Mouse (Mus musculus): ENCODE data around the gene Dkk3. TPM values are rescaled to one million over a fixed set of nuclear protein-coding genes. Genes with fewer than 3 reads are reported as not detected.

Gene Dkk3
- polyA plus RNA-seq (2015; fragmentation: Nextera tagmentation; extraction: Ambion mirVana): 30.3 and 32.8 TPM in 2 replicates

GRCm38 (mm10) chr7:112158942-112159341 is at the start of gene Dkk3:
Gene Dkk3, minus strand, starts transcription at chr7:112159057.
- Histone ChIP-seq H3K4me3 (peak within 1 kb of the TSS; percentile 45), H3K27me3 (0 out of 2 replicates have a peak, but pooled peaks cover 8% of the 10 kb centered on the region), H3K4me2 (peak within 1 kb of the TSS; percentile 59), H3K27ac (replicated peaks) (peak within 1 kb of the TSS; percentile 40; the same call in 1 of the 2 replicates), H3K9ac (peak within 1 kb of the TSS; percentile 35), H3K4me1 (replicated peaks) (peaks cover 28% of the 10 kb centered on the region), H3K9me3 (no peaks in the 10 kb centered on the region), H3K36me3 (no peaks in the 10 kb centered on the region)
- WGBS: 4% methylated on average over 21 of the region's 21 CpGs
- 0 out of 2 replicates have a peak, but pooled peaks have one; percentile 46 for ATAC-seq (ENCODE audit: low FRiP score, low read depth)

- no peaks in the 10 kb centered on the region for H3K9me3 ChIP-seq
- no peaks in the 10 kb centered on the region for H3K27me3 ChIP-seq
- no peak overlapping the region for H3K27ac ChIP-seq (replicated peaks)
- H3K4me2 ChIP-seq: no peak overlapping the region
- 93% methylated on average over 6 of the region's 6 CpGs for WGBS
- no peak overlapping the region for H3K4me3 ChIP-seq
- H3K4me1 ChIP-seq (replicated peaks): peaks cover 4% of the 10 kb centered on the region; the same call in 1 of the 2 replicates
- no peaks in the 10 kb centered on the region for H3K36me3 ChIP-seq
- no peak for ATAC-seq (ENCODE audit: low FRiP score, low read depth)
- H3K9ac ChIP-seq: no peak overlapping the region
These were observed 48.9 kb upstream of the Dkk3 start for GRCm38 (mm10) chr7:112207717-112208116.

DNA sequence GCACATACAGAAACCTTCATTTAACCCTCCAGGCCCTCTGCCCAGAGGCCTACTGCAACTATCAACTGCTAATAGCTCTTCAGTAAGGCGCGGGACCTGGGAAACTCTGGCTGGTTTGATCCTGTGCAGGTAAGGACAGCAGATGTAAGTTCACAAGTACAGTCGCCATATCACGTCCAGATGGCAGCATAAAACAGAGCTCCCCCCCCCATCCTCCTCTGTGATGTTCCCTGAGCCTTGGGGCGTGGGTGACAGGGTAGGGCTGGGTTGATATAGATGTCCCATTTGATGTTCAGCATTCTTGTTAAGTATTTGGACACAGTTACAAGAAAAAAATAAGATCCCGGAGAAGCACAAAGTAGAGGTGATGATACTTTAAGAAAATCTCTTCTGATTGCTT is 46.7 kb upstream of the Dkk3 start:
- 95% methylated on average over 6 of the region's 6 CpGs for WGBS
- peaks cover 4% of the 10 kb centered on the region; the same call in 1 of the 2 replicates for H3K4me1 ChIP-seq (replicated peaks)
- no peak overlapping the region for H3K9ac ChIP-seq
- no peaks in the 10 kb centered on the region for H3K27me3 ChIP-seq
- no peak for ATAC-seq (ENCODE audit: low FRiP score, low read depth)
- no peaks in the 10 kb centered on the region for H3K9me3 ChIP-seq
- no peaks in the 10 kb centered on the region for H3K36me3 ChIP-seq
- H3K27ac ChIP-seq (replicated peaks): no peak overlapping the region
- H3K4me2 ChIP-seq: no peak overlapping the region
- H3K4me3 ChIP-seq: no peak overlapping the region

DNA sequence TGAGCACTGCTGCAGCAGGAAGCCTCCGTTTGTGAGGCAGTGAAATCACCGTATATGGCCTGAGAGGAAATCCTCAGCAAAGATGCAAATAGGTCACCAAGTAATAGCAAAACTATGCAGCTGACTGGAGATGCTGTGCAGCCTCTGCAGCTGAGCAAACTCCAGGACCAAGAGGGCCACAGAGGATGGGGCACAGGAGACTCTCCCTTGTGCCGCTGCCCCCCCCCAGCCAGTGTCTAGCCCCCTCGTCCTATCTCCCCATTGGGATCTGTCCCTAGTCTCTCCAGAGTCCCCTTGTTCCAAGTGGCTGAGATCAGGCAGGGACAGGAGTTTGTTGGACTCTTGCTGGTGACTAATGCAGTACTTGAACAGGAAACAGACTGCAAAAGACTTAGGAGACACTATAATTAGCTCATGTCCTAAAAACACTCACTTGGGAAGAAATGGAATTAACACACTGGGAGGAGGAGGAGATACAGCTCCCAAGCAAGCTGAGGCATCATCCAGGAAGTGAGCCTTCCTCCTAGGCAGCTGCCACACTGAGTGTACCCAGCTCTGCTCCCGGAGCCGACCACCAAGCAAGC is 45.6 kb upstream of the Dkk3 start:
- no peak overlapping the region for H3K27ac ChIP-seq (replicated peaks)
- WGBS: 65% methylated on average over 6 of the region's 6 CpGs
- H3K36me3 ChIP-seq: no peaks in the 10 kb centered on the region
- H3K4me3 ChIP-seq: no peak overlapping the region
- H3K9me3 ChIP-seq: no peaks in the 10 kb centered on the region
- no peak overlapping the region for H3K4me2 ChIP-seq
- no peak overlapping the region for H3K9ac ChIP-seq
- no peaks in the 10 kb centered on the region for H3K27me3 ChIP-seq
- H3K4me1 ChIP-seq (replicated peaks): peaks cover 4% of the 10 kb centered on the region; the same call in 1 of the 2 replicates
- no peak for ATAC-seq (ENCODE audit: low FRiP score, low read depth)

DNA sequence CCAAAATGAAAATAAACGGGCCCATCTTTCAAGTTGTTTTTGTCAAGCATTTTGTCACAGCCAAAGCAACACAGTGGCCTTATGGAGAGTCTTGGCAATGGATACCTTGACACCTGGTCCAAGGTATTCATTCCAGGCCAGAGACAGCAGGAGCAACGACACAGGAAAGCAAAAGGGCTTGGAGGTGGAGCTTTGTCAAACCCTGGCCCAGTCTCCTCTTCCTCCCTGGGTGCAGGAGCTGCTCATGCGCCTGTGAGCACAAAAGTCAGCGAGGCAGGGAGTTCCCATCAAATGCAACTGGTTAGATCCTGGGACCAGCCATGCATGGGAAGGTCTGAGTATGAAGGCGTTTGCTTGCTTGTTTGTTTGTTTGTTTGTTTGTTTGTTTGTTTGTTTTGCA is 45.1 kb upstream of the Dkk3 start:
- peaks cover 4% of the 10 kb centered on the region; the same call in 1 of the 2 replicates for H3K4me1 ChIP-seq (replicated peaks)
- H3K27ac ChIP-seq (replicated peaks): no peak overlapping the region
- no peak overlapping the region for H3K9ac ChIP-seq
- 68% methylated on average over 5 of the region's 5 CpGs for WGBS
- no peaks in the 10 kb centered on the region for H3K27me3 ChIP-seq
- H3K9me3 ChIP-seq: no peaks in the 10 kb centered on the region
- ATAC-seq (ENCODE audit: low FRiP score, low read depth): no peak
- no peaks in the 10 kb centered on the region for H3K36me3 ChIP-seq
- H3K4me3 ChIP-seq: no peak overlapping the region
- no peak overlapping the region for H3K4me2 ChIP-seq

DNA sequence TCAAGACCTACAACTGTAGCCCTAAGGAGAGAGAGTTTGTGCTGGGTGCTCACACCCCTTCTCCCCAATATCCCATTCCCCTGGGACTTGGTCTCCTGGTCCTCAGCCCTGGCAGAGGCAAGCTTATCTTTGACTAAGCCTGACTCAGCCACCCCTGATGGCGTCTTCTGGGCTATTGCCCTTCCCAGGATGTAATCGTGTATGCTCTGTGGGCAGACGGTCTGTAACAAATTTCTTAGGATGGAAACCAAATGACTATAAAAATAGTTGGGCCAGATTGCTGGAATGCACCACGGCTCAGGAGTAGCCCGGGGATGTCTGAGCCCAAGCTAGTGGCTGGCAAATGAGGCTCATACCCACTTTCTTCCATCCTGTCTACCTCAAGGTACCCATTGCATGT is 44.0 kb upstream of the Dkk3 start:
- WGBS: 86% methylated on average over 5 of the region's 5 CpGs

GRCm38 (mm10) chr7:112202194-112202593 is 43.3 kb upstream of the Dkk3 start:
- H3K9ac ChIP-seq: no peak overlapping the region
- no peak overlapping the region for H3K4me3 ChIP-seq
- H3K27ac ChIP-seq (replicated peaks): no peak overlapping the region
- no peak for ATAC-seq (ENCODE audit: low FRiP score, low read depth)
- no peaks in the 10 kb centered on the region for H3K9me3 ChIP-seq
- H3K4me2 ChIP-seq: no peak overlapping the region
- no peaks in the 10 kb centered on the region for H3K27me3 ChIP-seq
- WGBS: 63% methylated on average over 4 of the region's 4 CpGs
- no peaks in the 10 kb centered on the region for H3K36me3 ChIP-seq
- peaks cover 4% of the 10 kb centered on the region; the same call in 1 of the 2 replicates for H3K4me1 ChIP-seq (replicated peaks)

More for the DNA sequence above, 44.0 kb upstream of the Dkk3 start:
- H3K4me3 ChIP-seq: no peak overlapping the region
- H3K4me1 ChIP-seq (replicated peaks): peaks cover 4% of the 10 kb centered on the region; the same call in 1 of the 2 replicates
- no peak overlapping the region for H3K9ac ChIP-seq
- H3K27me3 ChIP-seq: no peaks in the 10 kb centered on the region
- no peaks in the 10 kb centered on the region for H3K9me3 ChIP-seq
- no peaks in the 10 kb centered on the region for H3K36me3 ChIP-seq
- ATAC-seq (ENCODE audit: low FRiP score, low read depth): no peak
- H3K4me2 ChIP-seq: no peak overlapping the region
- H3K27ac ChIP-seq (replicated peaks): no peak overlapping the region

DNA sequence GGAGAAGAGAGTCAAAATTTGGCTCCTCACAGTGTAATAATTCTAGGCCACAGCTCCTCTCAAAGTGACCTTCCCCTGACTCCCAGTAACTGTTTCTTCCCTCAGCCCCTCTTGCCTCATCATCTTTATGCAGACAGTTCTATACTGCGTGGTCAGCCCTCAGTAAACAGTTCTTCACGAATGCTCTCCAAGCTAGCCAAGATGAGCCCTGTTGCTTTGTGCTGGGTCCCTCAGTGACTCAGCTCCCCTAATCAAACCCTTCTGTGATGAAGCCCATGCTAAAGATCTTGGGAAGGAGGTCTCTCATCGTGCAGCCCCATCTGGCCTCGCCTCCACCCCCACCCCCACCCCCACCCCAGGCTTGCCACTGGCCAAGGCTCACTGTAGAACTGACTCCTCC is 41.9 kb upstream of the Dkk3 start:
- H3K9me3 ChIP-seq: no peaks in the 10 kb centered on the region
- no peaks in the 10 kb centered on the region for H3K36me3 ChIP-seq
- no peak overlapping the region for H3K27ac ChIP-seq (replicated peaks)
- no peak overlapping the region for H3K9ac ChIP-seq
- no peak overlapping the region for H3K4me3 ChIP-seq
- peaks cover 4% of the 10 kb centered on the region; the same call in 1 of the 2 replicates for H3K4me1 ChIP-seq (replicated peaks)
- ATAC-seq (ENCODE audit: low FRiP score, low read depth): no peak
- H3K27me3 ChIP-seq: no peaks in the 10 kb centered on the region
- WGBS: 55% methylated on average over 4 of the region's 4 CpGs
- no peak overlapping the region for H3K4me2 ChIP-seq

DNA sequence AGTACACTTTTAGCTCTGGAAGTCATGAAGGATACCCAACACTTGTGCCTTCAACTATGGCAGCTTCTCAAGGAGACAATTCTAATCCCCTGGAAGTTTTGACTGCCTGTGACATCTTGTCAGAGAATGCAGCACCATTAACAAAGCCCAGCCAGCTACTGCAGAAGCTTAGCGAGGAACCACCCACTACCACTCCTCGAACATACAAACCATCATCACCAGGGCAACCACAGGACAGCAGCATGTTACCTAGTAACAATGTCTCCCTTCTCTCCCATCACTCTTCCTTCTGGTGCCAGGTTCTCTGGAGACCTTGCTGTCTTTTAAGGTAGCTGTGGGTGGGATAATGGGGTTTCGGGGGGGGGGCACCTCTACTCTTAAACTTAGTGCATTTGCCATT is 40.5 kb upstream of the Dkk3 start:
- Histone ChIP-seq H3K36me3 (no peaks in the 10 kb centered on the region), H3K27me3 (no peaks in the 10 kb centered on the region), H3K4me1 (replicated peaks) (peaks cover 2% of the 10 kb centered on the region; the same call in 1 of the 2 replicates), H3K9ac (no peak overlapping the region), H3K9me3 (no peaks in the 10 kb centered on the region), H3K4me3 (no peak overlapping the region), H3K27ac (replicated peaks) (no peak overlapping the region), H3K4me2 (no peak overlapping the region)
- ATAC-seq (ENCODE audit: low FRiP score, low read depth): no peak
- WGBS: 43% methylated on average over 3 of the region's 3 CpGs

GRCm38 (mm10) chr7:112197461-112197860 is 38.6 kb upstream of the Dkk3 start:
- no peak for ATAC-seq (ENCODE audit: low FRiP score, low read depth)
- 71% methylated on average over 8 of the region's 8 CpGs for WGBS
- no peaks in the 10 kb centered on the region for H3K4me1 ChIP-seq (replicated peaks)
- no peaks in the 10 kb centered on the region for H3K36me3 ChIP-seq
- H3K27ac ChIP-seq (replicated peaks): no peak overlapping the region
- H3K4me3 ChIP-seq: no peak overlapping the region
- no peaks in the 10 kb centered on the region for H3K27me3 ChIP-seq
- H3K4me2 ChIP-seq: no peak overlapping the region
- H3K9me3 ChIP-seq: no peaks in the 10 kb centered on the region
- H3K9ac ChIP-seq: no peak overlapping the region

GRCm38 (mm10) chr7:112194286-112194685 is 35.4 kb upstream of the Dkk3 start:
- Histone ChIP-seq H3K4me1 (replicated peaks) (no peaks in the 10 kb centered on the region), H3K4me2 (no peak overlapping the region), H3K9me3 (no peaks in the 10 kb centered on the region), H3K36me3 (no peaks in the 10 kb centered on the region), H3K4me3 (no peak overlapping the region), H3K9ac (no peak overlapping the region), H3K27me3 (no peaks in the 10 kb centered on the region), H3K27ac (replicated peaks) (no peak overlapping the region)
- no peak for ATAC-seq (ENCODE audit: low FRiP score, low read depth)
- 88% methylated on average over 5 of the region's 5 CpGs for WGBS

GRCm38 (mm10) chr7:112192778-112193177 is 33.9 kb upstream of the Dkk3 start:
- no peak for ATAC-seq (ENCODE audit: low FRiP score, low read depth)
- Histone ChIP-seq H3K4me1 (replicated peaks) (no peaks in the 10 kb centered on the region), H3K27ac (replicated peaks) (no peak overlapping the region), H3K36me3 (no peaks in the 10 kb centered on the region), H3K4me2 (no peak overlapping the region), H3K27me3 (no peaks in the 10 kb centered on the region), H3K9ac (no peak overlapping the region), H3K4me3 (no peak overlapping the region), H3K9me3 (no peaks in the 10 kb centered on the region)
- WGBS: 89% methylated on average over 5 of the region's 5 CpGs

DNA sequence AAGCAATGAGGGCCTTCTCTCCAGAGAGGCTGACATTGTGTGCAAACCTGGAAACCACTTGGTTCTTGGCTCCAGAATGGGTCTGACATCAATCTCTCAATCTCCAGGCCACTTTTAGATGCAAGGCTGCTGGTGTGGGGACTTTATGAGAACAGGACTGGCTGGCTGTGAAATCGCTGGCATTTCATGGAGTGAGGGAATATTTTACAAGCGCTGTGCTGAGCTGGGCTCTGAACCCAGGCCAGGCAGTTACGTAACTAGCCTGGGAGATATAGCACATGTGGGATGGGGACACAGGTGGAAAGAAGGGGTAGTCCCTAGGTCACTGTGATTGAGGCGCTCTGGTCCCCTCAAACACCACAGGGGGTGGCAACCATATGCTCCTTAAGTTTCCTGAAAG is 33.4 kb upstream of the Dkk3 start:
- Histone ChIP-seq H3K27ac (replicated peaks) (no peak overlapping the region), H3K9ac (no peak overlapping the region), H3K4me3 (no peak overlapping the region), H3K9me3 (no peaks in the 10 kb centered on the region), H3K27me3 (no peaks in the 10 kb centered on the region), H3K36me3 (no peaks in the 10 kb centered on the region), H3K4me1 (replicated peaks) (no peaks in the 10 kb centered on the region), H3K4me2 (no peak overlapping the region)
- ATAC-seq (ENCODE audit: low FRiP score, low read depth): no peak
- 79% methylated on average over 4 of the region's 4 CpGs for WGBS
